Mouse (Mus musculus): ENCODE results near the gene Ctu2. TPM values are rescaled to one million over a fixed set of nuclear protein-coding genes. Genes with fewer than 3 reads are reported as not detected.
A peak's percentile ranks its signal among the peaks of the same experiment; 100 is the strongest.

Ctu2 gene
- polyA plus RNA-seq, 1 experiment from 2014 or later: 37.1 TPM

DNA sequence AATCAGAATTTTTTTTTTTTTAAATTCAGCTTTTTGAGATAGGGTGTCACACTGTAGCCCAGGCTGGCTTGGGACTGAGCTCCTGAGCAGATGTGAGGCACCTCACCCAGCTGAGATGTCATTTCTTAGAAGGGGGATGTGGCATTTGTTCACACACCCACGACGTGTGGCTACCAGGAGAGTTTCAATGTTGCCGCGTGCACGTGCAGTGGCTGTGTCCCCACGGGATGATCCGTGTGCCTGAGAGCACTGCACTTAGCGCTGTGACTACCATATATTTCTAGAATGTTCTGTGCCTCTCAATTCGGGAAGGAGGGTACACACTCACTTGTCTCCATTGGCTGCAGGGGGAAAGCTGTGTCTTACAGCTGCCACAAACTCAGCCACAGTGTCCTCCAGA lies 39.8 kb upstream of the Ctu2 start:
- 85% methylated on average over 9 of the region's 9 CpGs for WGBS (ENCODE audit: insufficient replicate concordance)
- Histone ChIP-seq H3K27me3 (replicated peaks) (peaks cover 3% of the 10 kb centered on the region; the same call in 1 of the 2 replicates), H3K4me2 (no peak overlapping the region), H3K9ac (no peak overlapping the region), H3K4me1 (peaks cover 42% of the 10 kb centered on the region), H3K4me3 (no peak overlapping the region), H3K27ac (0 out of 2 replicates have a peak overlapping the region, but pooled peaks have one; percentile 5), H3K9me3 (replicated peaks) (0 out of 2 replicates have a peak, but pooled peaks cover 3% of the 10 kb centered on the region), H3K36me3 (peaks cover 48% of the 10 kb centered on the region)
- no peak for ATAC-seq

DNA sequence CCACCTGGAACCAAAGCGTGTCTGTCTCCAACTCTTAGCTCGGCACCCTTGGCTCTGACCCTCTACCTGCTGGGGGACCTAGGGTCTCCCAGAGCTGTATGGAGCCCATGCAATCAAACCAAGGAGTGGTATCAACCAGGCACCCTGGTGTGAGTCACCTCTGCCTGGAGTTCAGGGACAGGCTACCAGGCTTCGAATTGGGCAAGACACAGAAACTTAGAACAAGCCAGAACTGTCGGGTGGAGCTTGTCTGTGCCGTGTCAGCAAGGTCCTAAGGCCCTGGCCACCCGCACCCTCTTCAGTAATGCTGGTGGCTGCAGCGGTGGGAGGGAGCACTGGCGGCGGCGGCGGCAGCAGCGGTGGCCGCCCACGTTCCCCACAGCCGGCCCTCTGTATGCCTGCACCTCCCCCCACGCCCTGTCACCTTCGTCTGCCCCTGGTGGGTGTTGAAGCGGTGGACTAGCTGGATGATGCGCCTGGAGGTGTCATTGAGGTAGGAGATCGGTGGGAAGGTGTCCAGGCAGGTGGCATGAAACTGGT lies 39.3 kb upstream of the Ctu2 start:
- H3K27me3 ChIP-seq (replicated peaks): peaks cover 3% of the 10 kb centered on the region; the same call in 1 of the 2 replicates
- no peak overlapping the region for H3K4me3 ChIP-seq
- 0 out of 2 replicates have a peak overlapping the region, but pooled peaks have one; percentile 5 for H3K27ac ChIP-seq
- H3K9ac ChIP-seq: no peak overlapping the region
- ATAC-seq: no peak
- H3K4me1 ChIP-seq: peaks cover 37% of the 10 kb centered on the region
- peaks cover 48% of the 10 kb centered on the region for H3K36me3 ChIP-seq
- WGBS (ENCODE audit: insufficient replicate concordance): 70% methylated on average over 20 of the region's 20 CpGs
- H3K9me3 ChIP-seq (replicated peaks): 0 out of 2 replicates have a peak, but pooled peaks cover 3% of the 10 kb centered on the region
- no peak overlapping the region for H3K4me2 ChIP-seq

DNA sequence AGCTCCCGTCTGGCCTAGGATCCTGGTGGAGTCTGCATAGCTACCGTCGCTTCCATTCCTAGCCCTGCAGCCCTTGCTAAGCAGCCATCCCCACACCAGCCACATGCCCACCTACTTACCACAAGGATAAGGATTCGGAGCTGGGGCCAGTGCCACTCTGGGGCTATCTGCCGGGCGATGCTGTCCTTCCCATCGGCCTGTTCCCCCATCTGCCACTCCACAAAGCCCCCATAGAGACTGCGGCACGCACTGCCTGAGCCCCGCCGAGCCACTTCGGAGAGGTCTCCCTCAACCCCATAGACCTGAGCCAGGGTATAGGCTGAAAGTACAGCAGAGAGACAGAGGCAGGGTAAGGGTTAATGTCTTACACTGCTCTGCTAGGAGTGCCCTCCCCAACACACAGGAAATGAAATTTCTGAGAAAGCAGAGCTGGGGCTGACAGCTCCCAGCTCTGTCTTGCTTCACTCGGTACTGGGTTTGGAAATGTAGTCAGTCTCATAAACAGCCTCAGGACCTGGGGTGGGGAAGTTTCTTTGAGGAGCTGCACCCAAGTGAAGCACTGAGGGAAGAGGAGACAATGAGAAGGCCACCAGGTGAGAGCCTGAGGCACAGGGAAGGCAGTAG lies 38.1 kb upstream of the Ctu2 start:
- Histone ChIP-seq H3K9me3 (replicated peaks) (0 out of 2 replicates have a peak, but pooled peaks cover 3% of the 10 kb centered on the region), H3K36me3 (peaks cover 48% of the 10 kb centered on the region), H3K4me3 (no peak overlapping the region), H3K9ac (0 out of 2 replicates have a peak overlapping the region, but pooled peaks have one; percentile 20), H3K4me2 (no peak overlapping the region), H3K27ac (0 out of 2 replicates have a peak overlapping the region, but pooled peaks have one; percentile 45), H3K27me3 (replicated peaks) (0 out of 2 replicates have a peak, but pooled peaks cover 3% of the 10 kb centered on the region), H3K4me1 (peaks cover 33% of the 10 kb centered on the region)
- 77% methylated on average over 13 of the region's 13 CpGs for WGBS (ENCODE audit: insufficient replicate concordance)
- ATAC-seq: no peak

DNA sequence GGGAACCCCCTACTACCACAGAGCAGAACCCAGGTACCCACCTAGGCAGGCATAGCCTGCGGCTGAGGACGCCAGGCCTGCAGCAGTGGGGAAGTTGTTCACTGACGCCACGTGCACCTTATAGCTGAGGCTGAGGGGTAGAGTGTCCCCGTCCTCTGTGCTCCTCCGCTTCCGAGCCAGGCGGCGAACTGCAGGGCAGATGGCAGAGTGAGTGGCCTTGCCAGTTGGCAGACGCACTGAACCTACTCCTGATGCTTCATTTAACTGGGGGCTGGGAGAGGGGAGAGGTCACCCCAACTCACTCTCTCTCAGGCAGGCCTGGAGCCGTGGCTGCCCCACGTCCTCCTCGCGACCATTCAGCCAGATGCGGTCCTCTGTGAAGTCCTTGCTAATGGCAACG lies 36.6 kb upstream of the Ctu2 start:
- no peak overlapping the region for H3K9ac ChIP-seq
- H3K4me2 ChIP-seq: no peak overlapping the region
- H3K9me3 ChIP-seq (replicated peaks): 0 out of 2 replicates have a peak, but pooled peaks cover 3% of the 10 kb centered on the region
- H3K36me3 ChIP-seq: peaks cover 39% of the 10 kb centered on the region
- 0 out of 2 replicates have a peak, but pooled peaks cover 3% of the 10 kb centered on the region for H3K27me3 ChIP-seq (replicated peaks)
- H3K27ac ChIP-seq: no peak overlapping the region
- 89% methylated on average over 16 of the region's 16 CpGs for WGBS (ENCODE audit: insufficient replicate concordance)
- H3K4me1 ChIP-seq: peaks cover 32% of the 10 kb centered on the region
- no peak overlapping the region for H3K4me3 ChIP-seq
- no peak for ATAC-seq

DNA sequence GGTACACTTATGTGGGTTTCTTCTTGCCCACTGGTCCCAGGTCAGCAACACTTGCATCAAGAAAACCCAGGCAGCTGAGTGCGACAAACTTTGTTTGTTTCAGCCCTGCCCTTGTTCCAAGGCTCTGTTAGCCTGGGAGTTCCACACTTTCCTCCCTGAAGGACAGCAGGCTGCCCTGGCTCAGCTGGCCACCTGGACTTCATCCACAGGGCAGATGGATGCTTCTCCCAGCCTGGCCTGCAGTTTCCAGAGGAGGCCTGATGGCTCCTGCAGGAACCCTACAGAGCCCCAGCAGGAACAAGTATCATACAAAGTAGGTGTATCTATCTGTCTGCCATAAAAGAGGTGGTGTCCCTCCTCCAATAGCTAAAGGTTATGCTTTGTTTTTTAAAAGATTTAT lies 34.6 kb upstream of the Ctu2 start:
- no peak for ATAC-seq
- H3K9ac ChIP-seq: no peak overlapping the region
- H3K4me3 ChIP-seq: no peak overlapping the region
- 0 out of 2 replicates have a peak, but pooled peaks cover 3% of the 10 kb centered on the region for H3K27me3 ChIP-seq (replicated peaks)
- peaks cover 20% of the 10 kb centered on the region for H3K36me3 ChIP-seq
- no peak overlapping the region for H3K4me2 ChIP-seq
- H3K4me1 ChIP-seq: peaks cover 44% of the 10 kb centered on the region
- WGBS (ENCODE audit: insufficient replicate concordance): 81% methylated on average over 1 of the region's 1 CpGs
- H3K9me3 ChIP-seq (replicated peaks): no peaks in the 10 kb centered on the region
- no peak overlapping the region for H3K27ac ChIP-seq

DNA sequence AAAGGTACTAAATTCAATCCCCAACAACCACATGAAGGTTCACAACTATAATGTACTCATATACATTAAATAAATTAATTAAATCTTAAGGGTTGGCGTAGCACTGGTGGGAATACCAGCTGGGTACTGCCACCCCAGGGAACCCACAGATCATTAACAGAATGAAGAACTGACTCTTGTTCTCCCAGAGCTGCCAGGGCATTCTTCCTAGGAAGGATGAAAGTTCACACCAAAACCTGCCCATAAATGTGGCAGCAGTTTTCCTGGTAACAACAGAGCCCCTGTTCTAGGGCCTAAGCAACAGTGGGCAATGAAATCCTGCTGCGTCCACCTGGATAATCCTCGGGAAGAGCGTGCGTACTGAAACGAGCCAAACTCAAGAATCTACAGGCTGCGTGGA lies 33.6 kb upstream of the Ctu2 start:
- WGBS (ENCODE audit: insufficient replicate concordance): 49% methylated on average over 7 of the region's 7 CpGs
- ATAC-seq: no peak

DNA sequence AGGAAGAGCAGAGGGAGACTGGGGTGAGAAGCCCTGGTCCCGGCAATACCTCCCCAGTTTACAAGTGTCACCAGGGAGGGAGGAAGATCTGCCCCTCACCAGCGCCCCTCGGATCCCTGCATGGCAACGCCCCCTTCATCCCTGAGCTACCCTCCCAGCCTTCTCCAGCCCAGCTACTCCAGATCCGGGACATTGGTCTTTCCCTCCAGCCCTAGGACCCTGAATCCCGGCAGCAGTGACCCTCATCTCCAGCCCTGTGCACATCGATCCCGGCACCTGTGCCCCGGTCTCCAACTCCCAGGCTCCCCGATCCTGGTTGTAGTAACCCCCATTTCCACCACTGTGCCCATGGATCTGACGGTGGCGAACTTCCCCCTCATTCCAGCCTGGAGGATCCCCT lies 33.2 kb upstream of the Ctu2 start:
- 2% methylated on average over 12 of the region's 12 CpGs for WGBS (ENCODE audit: insufficient replicate concordance)
- H3K4me2 ChIP-seq: peak overlapping the region; percentile 95
- no peaks in the 10 kb centered on the region for H3K9me3 ChIP-seq (replicated peaks)

More for the DNA sequence above, 33.6 kb upstream of the Ctu2 start:
- peak overlapping the region; percentile 71 for H3K4me3 ChIP-seq
- peak overlapping the region; percentile 95 for H3K4me2 ChIP-seq
- H3K9me3 ChIP-seq (replicated peaks): no peaks in the 10 kb centered on the region
- H3K4me1 ChIP-seq: peaks cover 44% of the 10 kb centered on the region
- H3K36me3 ChIP-seq: peaks cover 10% of the 10 kb centered on the region
- H3K27ac ChIP-seq: 0 out of 2 replicates have a peak overlapping the region, but pooled peaks have one; percentile 69
- H3K9ac ChIP-seq: peak overlapping the region; percentile 71
- peaks cover 13% of the 10 kb centered on the region; the same call in 1 of the 2 replicates for H3K27me3 ChIP-seq (replicated peaks)

DNA sequence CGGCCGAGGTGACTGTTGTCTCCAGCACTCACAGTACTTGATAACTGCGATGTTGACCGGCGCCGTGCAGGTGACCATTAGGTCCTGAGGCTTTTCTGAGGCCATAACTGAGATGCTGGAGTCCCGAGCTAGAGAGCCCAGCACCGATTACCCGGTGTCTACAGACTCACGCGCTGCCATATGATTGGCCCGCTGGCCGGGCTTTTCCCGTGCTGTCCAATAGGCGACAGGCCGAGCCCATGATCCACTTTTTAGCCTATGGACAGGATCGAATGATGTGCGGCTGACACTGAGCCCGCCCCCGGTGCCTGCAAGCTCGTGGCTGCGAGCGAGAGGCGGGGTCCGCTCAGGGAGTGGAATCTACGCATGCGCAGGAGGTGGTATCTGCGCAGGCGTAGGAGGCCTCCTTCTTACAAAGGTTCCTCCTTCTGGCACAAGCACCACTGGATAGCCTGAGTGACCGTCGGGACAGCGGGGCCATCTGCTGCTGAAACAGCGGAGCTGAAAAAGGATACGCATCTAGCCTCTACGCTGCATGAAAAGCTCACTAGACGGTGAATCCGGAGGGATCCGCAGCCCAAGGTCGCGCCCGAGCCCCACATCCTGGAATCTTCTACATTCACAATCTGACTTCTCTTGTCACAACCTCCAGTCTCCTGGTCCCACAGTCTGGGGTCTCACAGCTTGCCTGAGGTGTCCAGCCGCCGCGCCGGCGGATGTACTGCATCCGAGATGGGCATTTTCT lies 32.5 kb upstream of the Ctu2 start, which contains the start of gene Mvd:
Mvd (minus strand) TSS at position 161 of the 745 bp plus-strand sequence.
- ATAC-seq: peak; percentile 98
- peak within 1 kb of the TSS; percentile 71 for H3K4me3 ChIP-seq
- H3K9ac ChIP-seq: peak within 1 kb of the TSS; percentile 77
- peak within 1 kb of the TSS; percentile 95 for H3K4me2 ChIP-seq
- H3K27ac ChIP-seq: peak within 1 kb of the TSS; percentile 81
- no peaks in the 10 kb centered on the region for H3K9me3 ChIP-seq (replicated peaks)
- H3K27me3 ChIP-seq (replicated peaks): peaks cover 21% of the 10 kb centered on the region
- peaks cover 34% of the 10 kb centered on the region for H3K4me1 ChIP-seq
- H3K36me3 ChIP-seq: peaks cover 8% of the 10 kb centered on the region
- under 1% methylated on average over 47 of the region's 47 CpGs for WGBS (ENCODE audit: insufficient replicate concordance)

More for the DNA sequence above, 33.2 kb upstream of the Ctu2 start:
- Histone ChIP-seq H3K4me3 (peak overlapping the region; percentile 71), H3K9ac (peak overlapping the region; percentile 71), H3K27ac (peak overlapping the region; percentile 69), H3K27me3 (replicated peaks) (peaks cover 17% of the 10 kb centered on the region), H3K4me1 (peaks cover 41% of the 10 kb centered on the region), H3K36me3 (peaks cover 8% of the 10 kb centered on the region)
- peak; percentile 0; the same call in 1 of the 2 replicates for ATAC-seq

DNA sequence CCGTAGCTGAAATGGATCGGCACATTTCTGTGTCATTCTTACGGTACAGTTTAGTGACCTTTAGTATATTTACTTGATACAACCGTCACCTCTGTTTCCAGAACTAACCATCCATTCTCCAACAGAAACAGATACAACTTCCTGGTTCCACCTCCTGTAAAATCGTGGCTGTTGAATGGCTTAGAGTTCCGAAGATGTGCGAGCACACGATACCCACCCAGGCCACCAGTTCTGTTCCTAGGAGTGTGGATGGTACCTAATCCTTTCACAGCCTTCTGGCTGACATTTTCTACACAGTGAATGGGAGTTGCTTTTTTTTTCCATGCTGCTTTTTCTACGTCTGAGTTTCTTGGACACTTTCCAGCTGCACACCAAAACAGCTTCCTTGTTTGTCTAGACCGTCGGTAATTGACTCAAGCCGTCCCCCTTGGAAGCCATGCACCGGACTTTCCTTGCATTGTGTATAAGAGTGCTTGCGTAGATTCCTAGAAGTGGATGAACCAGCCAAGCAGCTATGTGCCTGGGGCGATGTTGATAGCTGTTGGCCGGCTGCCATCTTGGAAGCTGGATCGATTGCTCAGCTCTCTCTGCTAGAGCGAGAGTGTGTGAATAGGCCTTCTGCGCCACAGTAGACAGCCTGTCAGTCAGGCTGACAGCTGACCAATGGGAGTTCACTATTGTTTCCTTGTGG lies 31.7 kb upstream of the Ctu2 start:
- no peak for ATAC-seq
- H3K36me3 ChIP-seq: peaks cover 7% of the 10 kb centered on the region
- no peaks in the 10 kb centered on the region for H3K9me3 ChIP-seq (replicated peaks)
- peak overlapping the region; percentile 81 for H3K27ac ChIP-seq
- H3K4me3 ChIP-seq: peak overlapping the region; percentile 71
- peaks cover 28% of the 10 kb centered on the region for H3K27me3 ChIP-seq (replicated peaks)
- WGBS (ENCODE audit: insufficient replicate concordance): 30% methylated on average over 19 of the region's 19 CpGs
- peak overlapping the region; percentile 95 for H3K4me2 ChIP-seq
- peak overlapping the region; percentile 77 for H3K9ac ChIP-seq
- H3K4me1 ChIP-seq: peaks cover 29% of the 10 kb centered on the region

DNA sequence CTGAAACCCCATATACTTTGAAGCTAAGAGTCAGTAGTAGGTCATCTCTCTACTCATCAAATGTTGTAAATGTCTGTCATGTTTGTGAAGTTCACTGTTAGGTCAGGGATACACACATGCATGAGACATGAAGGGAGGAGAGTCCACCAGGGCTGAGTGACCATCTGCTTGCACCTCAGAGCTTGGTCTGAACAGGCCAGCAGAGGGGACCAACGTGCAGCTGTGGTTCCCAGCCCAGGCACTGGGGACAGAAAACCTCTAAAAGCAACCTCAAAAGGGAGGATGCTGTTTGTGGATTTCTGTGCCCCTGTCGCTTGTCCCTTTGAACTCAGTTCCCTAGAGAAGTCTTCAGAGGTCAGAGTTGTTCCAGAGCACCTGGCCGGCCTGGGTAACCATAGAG lies 30.7 kb upstream of the Ctu2 start:
- 59% methylated on average over 3 of the region's 3 CpGs for WGBS (ENCODE audit: insufficient replicate concordance)
- Histone ChIP-seq H3K4me1 (peaks cover 29% of the 10 kb centered on the region), H3K27ac (no peak overlapping the region), H3K9ac (no peak overlapping the region), H3K4me3 (no peak overlapping the region), H3K36me3 (no peaks in the 10 kb centered on the region), H3K27me3 (replicated peaks) (peaks cover 32% of the 10 kb centered on the region), H3K4me2 (no peak overlapping the region), H3K9me3 (replicated peaks) (no peaks in the 10 kb centered on the region)
- no peak for ATAC-seq

DNA sequence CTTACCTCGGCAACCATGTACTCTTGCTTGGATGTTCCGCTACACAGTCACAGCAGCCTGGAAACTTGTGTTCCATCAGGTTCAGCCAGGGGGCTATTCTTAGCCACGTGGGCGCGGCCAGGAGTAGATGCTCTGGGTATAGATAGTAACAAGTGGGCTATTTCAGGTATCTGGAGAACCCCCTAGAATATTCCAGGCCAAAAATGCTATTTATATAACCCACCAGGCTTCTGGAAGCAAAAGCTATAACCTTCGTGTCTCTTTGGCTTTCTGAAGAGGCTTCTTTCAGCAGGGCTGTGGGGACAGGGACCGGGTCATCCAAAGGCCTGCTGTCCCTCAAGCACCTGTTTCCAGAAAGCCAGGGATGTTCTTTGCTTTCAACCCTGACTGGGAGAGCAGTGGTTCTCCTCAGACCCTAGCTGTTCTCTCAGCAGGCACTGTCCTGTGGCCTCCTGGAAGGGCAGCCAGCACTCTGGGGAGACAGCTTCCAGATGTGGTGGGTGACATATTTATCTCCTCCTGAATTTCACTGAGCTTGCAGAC lies 24.7 kb upstream of the Ctu2 start:
- H3K9ac ChIP-seq: no peak overlapping the region
- no peak overlapping the region for H3K4me2 ChIP-seq
- 0 out of 2 replicates have a peak, but pooled peaks cover 8% of the 10 kb centered on the region for H3K4me1 ChIP-seq
- 57% methylated on average over 7 of the region's 7 CpGs for WGBS (ENCODE audit: insufficient replicate concordance)
- H3K9me3 ChIP-seq (replicated peaks): no peaks in the 10 kb centered on the region
- H3K4me3 ChIP-seq: no peak overlapping the region
- ATAC-seq: no peak
- no peaks in the 10 kb centered on the region for H3K36me3 ChIP-seq
- no peak overlapping the region for H3K27ac ChIP-seq
- peaks cover 59% of the 10 kb centered on the region for H3K27me3 ChIP-seq (replicated peaks)

Measured in liver, embryonic 12.5 days (tissue).